Mouse (Mus musculus) midbrain, postnatal 0 days (tissue): ENCODE data around the gene Ptprt. TPM values are rescaled to one million over a fixed set of nuclear protein-coding genes. Genes with fewer than 3 reads are reported as not detected.
A peak's percentile ranks its signal among the peaks of the same experiment; 100 is the strongest.

Experiments used
- ATAC-seq: fragments of 200-750 bp; cut with Nextera tagmentation; 2 replicates; pipeline ENCODE4 v1.8.0; 2017; ENCODE audit warnings: moderate number of reproducible peaks, mild to moderate bottlenecking, moderate TSS enrichment, moderate library complexity; ENCODE audit not compliant: low FRiP score
- DNase-seq: peaks from one replicate; pipeline ENCODE4 v3.0.0-alpha.2; 2015; ENCODE audit warnings: low spot score
- H3K27ac ChIP-seq: fragments of 300-500 bp; sonication (generic); 2 replicates; pipeline ENCODE4 v1.5.1; 2014; ENCODE audit warnings: low read depth, mild to moderate bottlenecking, low read length, mixed read lengths
- H3K27me3 ChIP-seq: fragments of 300-500 bp; sonication (generic); 2 replicates; pipeline ENCODE4 v1.6.1; 2014; ENCODE audit warnings: low read length, control low read depth, mixed read lengths; ENCODE audit not compliant: insufficient read depth
- H3K36me3 ChIP-seq: fragments of 300-500 bp; sonication (generic); 2 replicates; pipeline ENCODE4 v1.6.1; 2014; ENCODE audit warnings: low read length, control low read depth, mixed read lengths; ENCODE audit not compliant: insufficient read depth
- H3K4me1 ChIP-seq: fragments of 300-500 bp; sonication (generic); 2 replicates; pipeline ENCODE4 v1.6.1; 2014; ENCODE audit warnings: mild to moderate bottlenecking, control low read depth, antibody characterized with exemption, low read length, mixed read lengths; ENCODE audit not compliant: insufficient read depth
- H3K4me2 ChIP-seq: fragments of 300-500 bp; sonication (generic); 2 replicates; pipeline ENCODE4 v1.6.1; 2014; ENCODE audit warnings: low read depth, mild to moderate bottlenecking, low read length, mixed read lengths; ENCODE audit not compliant: poor library complexity, severe bottlenecking
- H3K4me3 ChIP-seq: fragments of 300-500 bp; sonication (generic); 2 replicates; pipeline ENCODE4 v1.5.1; 2014; ENCODE audit warnings: low read depth, mild to moderate bottlenecking, low read length, moderate library complexity
- H3K9ac ChIP-seq: fragments of 300-500 bp; sonication (generic); replicated peaks from 2 replicates; pipeline ENCODE4 v1.6.1; 2014; ENCODE audit warnings: mild to moderate bottlenecking, low read length, moderate library complexity, mixed read lengths; ENCODE audit not compliant: poor library complexity, severe bottlenecking
- H3K9me3 ChIP-seq: fragments of 300-500 bp; sonication (generic); 2 replicates; pipeline ENCODE4 v1.6.1; 2016; ENCODE audit warnings: low read length, control low read depth
- CTCF ChIP-seq: IDR thresholded peaks from 2 replicates; pipeline ENCODE4 v1.5.1; 2016; ENCODE audit warnings: antibody characterized with exemption, mild to moderate bottlenecking
- WGBS: fragments of 180-500 bp; shearing (Covaris S2); extraction: QIAGEN DNeasy Blood & Tissue Kit; methylation state at CpG from one replicate; pipeline ENCODE4 v1.1.7; 2014; 5-methylcytosine and 5-hydroxymethylcytosine counted together
- polyA plus RNA-seq: library from polyadenylated mRNA; unstranded; fragments of >200 nt; fragmentation: Nextera tagmentation; extraction: Ambion mirVana; gene quantifications from 2 replicates; pipeline ENCODE4 v1.2.1, GENCODE M21; 2015
- total RNA-seq: library from RNA; depleted of rRNA; stranded (reverse); fragments of >200 nt; gene quantifications from 2 replicates; pipeline ENCODE4 v1.2.3, GENCODE M21; 2014

The Ptprt gene
- total and polyA plus RNA-seq, 2 experiments from 2014 or later: 12.6 to 72.2 TPM

GRCm38 (mm10) chr2:161499097-161499899 is 1161.6 kb downstream of the Ptprt start:
- Histone ChIP-seq H3K36me3 (no peaks in the 10 kb centered on the region), H3K4me2 (peak overlapping the region; percentile 58), H3K4me3 (peak overlapping the region; percentile 36), H3K27ac (peak overlapping the region; percentile 38; the same call in 1 of the 2 replicates), H3K9me3 (no peaks in the 10 kb centered on the region), H3K9ac (peak overlapping the region; percentile 46), H3K4me1 (peaks cover 3% of the 10 kb centered on the region; the same call in 1 of the 2 replicates), H3K27me3 (no peaks in the 10 kb centered on the region)
- ATAC-seq (no peak), DNase-seq (peak; percentile 48)
- TF ChIP-seq CTCF: peak; percentile 32; the same call in 1 of the 2 replicates
- WGBS: 4% methylated on average over 13 of the region's 13 CpGs

GRCm38 (mm10) chr2:161498449-161499096 is 1162.4 kb downstream of the Ptprt start:
- peak overlapping the region; percentile 36 for H3K4me3 ChIP-seq
- no peaks in the 10 kb centered on the region for H3K36me3 ChIP-seq
- WGBS: 10% methylated on average over 13 of the region's 13 CpGs
- H3K9ac ChIP-seq: peak overlapping the region; percentile 46
- peak overlapping the region; percentile 58 for H3K4me2 ChIP-seq
- ATAC-seq (no peak), DNase-seq (peak; percentile 51)
- no peaks in the 10 kb centered on the region for H3K9me3 ChIP-seq
- peaks cover 3% of the 10 kb centered on the region; the same call in 1 of the 2 replicates for H3K4me1 ChIP-seq
- peak; percentile 59 for TF ChIP-seq CTCF
- H3K27ac ChIP-seq: 0 out of 2 replicates have a peak overlapping the region, but pooled peaks have one; percentile 38
- no peaks in the 10 kb centered on the region for H3K27me3 ChIP-seq

- Histone ChIP-seq H3K4me2 (no peak overlapping the region), H3K9ac (no peak overlapping the region), H3K27me3 (no peaks in the 10 kb centered on the region), H3K4me3 (no peak overlapping the region), H3K36me3 (no peaks in the 10 kb centered on the region), H3K4me1 (no peaks in the 10 kb centered on the region), H3K27ac (no peak overlapping the region), H3K9me3 (no peaks in the 10 kb centered on the region)
- 81% methylated on average over 1 of the region's 1 CpGs for WGBS
- peak; percentile 44 for DNase-seq
- no peak for ATAC-seq
- no peak for TF ChIP-seq CTCF
These were observed 1179.2 kb downstream of the Ptprt start for GRCm38 (mm10) chr2:161481741-161482140.

- Histone ChIP-seq H3K4me1 (no peaks in the 10 kb centered on the region), H3K4me2 (no peak overlapping the region), H3K36me3 (no peaks in the 10 kb centered on the region), H3K4me3 (no peak overlapping the region), H3K27me3 (no peaks in the 10 kb centered on the region), H3K9me3 (no peaks in the 10 kb centered on the region), H3K9ac (no peak overlapping the region), H3K27ac (no peak overlapping the region)
- ATAC-seq (no peak), DNase-seq (no peak)
- no peak for TF ChIP-seq CTCF
These were observed 1180.5 kb downstream of the Ptprt start for GRCm38 (mm10) chr2:161480445-161480844.
